Mouse (Mus musculus) left cerebral cortex, adult 8-10 months (tissue): ENCODE measurements around the gene Slc4a3. TPM values are rescaled to one million over a fixed set of nuclear protein-coding genes. Genes with fewer than 3 reads are reported as not detected.

Experiments
- DNase-seq, 2 experiments: peaks; one replicate each; pipeline ENCODE4 v3.0.0; 2022; ENCODE audit warnings: low spot score in 2 of 2
- total RNA-seq, 4 experiments: library from RNA; stranded (reverse); gene quantifications; 2 replicates each; pipeline ENCODE4 v1.2.4; 2022

The Slc4a3 gene
- 100 to 1,000 TPM; 166 to 199 (median 181) TPM for total RNA-seq

GRCm38 (mm10) chr1:75545965-75546956, at the start of gene Slc4a3:
TSS of gene Slc4a3 (plus strand) at chr1:75546266.
- DNase-seq: peak in 1 of 2 experiments; percentile 58

GRCm38 (mm10) chr1:75498897-75499296, 47.2 kb upstream of the Slc4a3 start:
- DNase-seq: no peak

- no peak for DNase-seq
Observed at GRCm38 (mm10) chr1:75499441-75499840, 46.6 kb upstream of the Slc4a3 start.

GRCm38 (mm10) chr1:75501905-75502304, 44.2 kb upstream of the Slc4a3 start:
- no peak for DNase-seq

GRCm38 (mm10) chr1:75502945-75503650, 43.0 kb upstream of the Slc4a3 start:
- no peak for DNase-seq

GRCm38 (mm10) chr1:75503651-75503980, 42.5 kb upstream of the Slc4a3 start:
- no peak for DNase-seq

- DNase-seq: no peak
Observed at GRCm38 (mm10) chr1:75504256-75505045, 41.6 kb upstream of the Slc4a3 start.

- peak; percentile 70 to 84 for DNase-seq
Observed at GRCm38 (mm10) chr1:75505159-75505955, 40.7 kb upstream of the Slc4a3 start.

- DNase-seq: peak in 1 of 2 experiments; percentile 37
Observed at GRCm38 (mm10) chr1:75505956-75506831, 39.9 kb upstream of the Slc4a3 start, which contains the start of gene Obsl1. TSS of gene Obsl1 (minus strand) at chr1:75506452.

- no peak for DNase-seq
Observed at GRCm38 (mm10) chr1:75507006-75507405, 39.1 kb upstream of the Slc4a3 start, which contains the start of gene Inha. TSS of gene Inha (plus strand) at chr1:75507077.

GRCm38 (mm10) chr1:75509586-75509985, 36.5 kb upstream of the Slc4a3 start:
- no peak for DNase-seq

GRCm38 (mm10) chr1:75510154-75510553, 35.9 kb upstream of the Slc4a3 start:
- DNase-seq: no peak

GRCm38 (mm10) chr1:75511437-75512210, 34.4 kb upstream of the Slc4a3 start:
- DNase-seq: no peak

GRCm38 (mm10) chr1:75512550-75512949, 33.5 kb upstream of the Slc4a3 start:
- no peak for DNase-seq

GRCm38 (mm10) chr1:75516703-75517380, 29.2 kb upstream of the Slc4a3 start:
- DNase-seq: no peak

- no peak for DNase-seq
Observed at GRCm38 (mm10) chr1:75517984-75518383, 28.1 kb upstream of the Slc4a3 start.

GRCm38 (mm10) chr1:75518427-75518826, 27.6 kb upstream of the Slc4a3 start:
- DNase-seq: no peak

- DNase-seq: no peak
Observed at GRCm38 (mm10) chr1:75519576-75519975, 26.5 kb upstream of the Slc4a3 start.
